Comparison of ENCODE assay signal across 7 mouse cellular contexts in genomic region chr11:113788183-113788789, GRCm38 (mm10). TPM values are rescaled to one million over a fixed set of nuclear protein-coding genes. Genes with fewer than 3 reads are reported as not detected.
A peak's percentile ranks its signal among the peaks of the same experiment; 100 is the strongest.
DNase-seq lines count a peak whose midpoint lies in the region; ATAC-seq and TF ChIP-seq lines count a peak whose summit lies in the region.

No protein-coding gene starts in this region.

- peak; percentile 52 for ATAC-seq in liver, embryonic 14.5 days (ENCODE audit: insufficient read depth)

- WGBS in liver, embryonic 14.5 days (ENCODE audit: insufficient replicate concordance) = 32% methylated on average over 2 of the region's 2 CpGs

- H3K36me3 ChIP-seq in MEL (ENCODE audit: control insufficient read depth in 1 of 2, insufficient read depth in 2 of 2, low read length in 2 of 2) = peaks cover 0 to 31% of the 10 kb centered on the region in 2 experiments; a peak in 2 of 4 replicates
- H3K36me3 ChIP-seq in liver, embryonic 14.5 days (replicated peaks; ENCODE audit: control insufficient read depth, insufficient read depth, low read depth) = no peaks in the 10 kb centered on the region

- H3K4me3 ChIP-seq in MEL (ENCODE audit: control insufficient read depth in 1 of 2, insufficient read depth in 1 of 2, low read depth in 2 of 2, low read length in 2 of 2) = peak overlapping the region; percentile 45 to 46
- no peak overlapping the region for H3K4me3 ChIP-seq in liver, embryonic 14.5 days (ENCODE audit: insufficient read depth in 1 of 2, low read depth in 2 of 2, low read length in 2 of 2)

- H3K9ac ChIP-seq in MEL (ENCODE audit: control insufficient read depth, low read depth, low read length, poor library complexity, severe bottlenecking) = peak overlapping the region; percentile 58
- no peak overlapping the region for H3K9ac ChIP-seq in liver, embryonic 14.5 days (replicated peaks)

- H3K79me2 ChIP-seq in MEL (ENCODE audit: control insufficient read depth, insufficient read depth, low read length, poor library complexity) = no peaks in the 10 kb centered on the region; the same call in 1 of the 2 replicates

- no peak for TF ChIP-seq POLR2A in MEL (IDR thresholded peaks at IDR 0.05; ENCODE audit: control insufficient read depth in 1 of 2, insufficient read depth in 1 of 2, low read depth in 1 of 2, low read length in 2 of 2, poor library complexity in 1 of 2)

- H3K9me3 ChIP-seq in MEL (replicated peaks; ENCODE audit: insufficient read depth, low read length) = no peaks in the 10 kb centered on the region
- H3K9me3 ChIP-seq in liver, embryonic 14.5 days (ENCODE audit: control insufficient read depth, low read length) = no peaks in the 10 kb centered on the region

- H3K4me2 ChIP-seq in liver, embryonic 14.5 days (ENCODE audit: low read depth) = no peak overlapping the region

- no peaks in the 10 kb centered on the region for H3K27me3 ChIP-seq in MEL (ENCODE audit: control insufficient read depth in 1 of 2, insufficient read depth in 2 of 2, low read length in 2 of 2)
- no peaks in the 10 kb centered on the region for H3K27me3 ChIP-seq in liver, embryonic 14.5 days (ENCODE audit: control insufficient read depth, insufficient read depth, low read length)

- TF ChIP-seq RAD21 in MEL (IDR thresholded peaks at IDR 0.05; ENCODE audit: low read depth, low read length) = no peak

- peak overlapping the region; percentile 96 for H3K27ac ChIP-seq in MEL (ENCODE audit: control insufficient read depth, low read depth, low read length)
- H3K27ac ChIP-seq in liver, embryonic 14.5 days = no peak overlapping the region

- peaks cover 24 to 39% of the 10 kb centered on the region in 2 experiments for H3K4me1 ChIP-seq in MEL (ENCODE audit: control insufficient read depth in 1 of 2, insufficient read depth in 2 of 2, low read length in 2 of 2)
- peaks cover 16 to 37% of the 10 kb centered on the region in 2 experiments for H3K4me1 ChIP-seq in liver, embryonic 14.5 days (replicated peaks; ENCODE audit: control insufficient read depth in 2 of 2, insufficient read depth in 2 of 2, low read length in 1 of 2)

- TF ChIP-seq CTCF in MEL (IDR thresholded peaks at IDR 0.05 in 2 of 3, conservative IDR thresholded peaks at IDR 0.05 in 1 of 3; ENCODE audit: control insufficient read depth in 1 of 3, insufficient read depth in 1 of 3, low read depth in 2 of 3, low read length in 3 of 3, poor library complexity in 1 of 3, severe bottlenecking in 1 of 3) = no peak
- TF ChIP-seq CTCF in liver, embryonic 14.5 days (IDR thresholded peaks at IDR 0.05; ENCODE audit: low read depth) = no peak

- peak in 1 of 2 experiments; percentile 36; a peak in 2 of 4 replicates for TF ChIP-seq EP300 in MEL (IDR thresholded peaks at IDR 0.05; ENCODE audit: low read depth in 1 of 2, low read length in 2 of 2)
- TF ChIP-seq EP300 in liver, embryonic 14.5 days (IDR thresholded peaks at IDR 0.05; ENCODE audit: low read depth) = no peak

- DNase-seq in CD4-positive helper T cell, adult 2 months (ENCODE audit: low read depth, low spot score) = peak; percentile 70
- DNase-seq in MEL (ENCODE audit: low read depth, low spot score) (peak; percentile 94), MN1 (ENCODE audit: low spot score) (no peak)
- peak; percentile 30 for DNase-seq in heart, postnatal 25 days (ENCODE audit: low spot score)
- peak in 1 of 3 experiments; percentile 42 for DNase-seq in liver, embryonic 14.5 days (ENCODE audit: low read depth in 3 of 3, low spot score in 3 of 3)
- DNase-seq in thymus, postnatal 0 days (ENCODE audit: low spot score) = peak; percentile 67
- DNase-seq in adrenal gland, postnatal 25 days = no peak

- intact Hi-C loops in heart, postnatal 25 days (cut with DNase I) = no loop called here

TF ChIP-seq in MEL, 35 proteins besides CTCF, POLR2A, EP300 and RAD21:
- TF ChIP-seq MAFK (IDR thresholded peaks at IDR 0.05; ENCODE audit: borderline replicate concordance, low read depth, low read length) (0 out of 2 replicates have a peak, but pooled peaks have one; percentile 4), ZNF384 (IDR thresholded peaks at IDR 0.05; ENCODE audit: low read depth, low read length) (0 out of 2 replicates have a peak, but pooled peaks have one; percentile 35), ELF1 (IDR thresholded peaks at IDR 0.05; ENCODE audit: low read depth, low read length) (no peak), KAT2A (conservative IDR thresholded peaks at IDR 0.05; ENCODE audit: low read depth, low read length) (no peak), MAZ (IDR thresholded peaks at IDR 0.05; ENCODE audit: low read depth, low read length) (0 out of 2 replicates have a peak, but pooled peaks have one; percentile 22), USF2 (IDR thresholded peaks at IDR 0.05; ENCODE audit: borderline replicate concordance in 1 of 2, insufficient read depth in 1 of 2, low read depth in 1 of 2, low read length in 2 of 2) (no peak), MYB (IDR thresholded peaks at IDR 0.05; ENCODE audit: low read depth, low read length) (no peak), POLR2AphosphoS2 (IDR thresholded peaks at IDR 0.05; ENCODE audit: low read length) (no peak; the same call in 1 of the 2 replicates), ETS1 (IDR thresholded peaks at IDR 0.05; ENCODE audit: low read depth, low read length) (peak; percentile 66; the same call in 1 of the 2 replicates), CHD1 (IDR thresholded peaks at IDR 0.05; ENCODE audit: low read depth, low read length) (0 out of 2 replicates have a peak, but pooled peaks have one; percentile 88), BHLHE40 (IDR thresholded peaks at IDR 0.05; ENCODE audit: borderline replicate concordance, low read depth, low read length) (0 out of 2 replicates have a peak, but pooled peaks have one; percentile 4), ZKSCAN1 (IDR thresholded peaks at IDR 0.05; ENCODE audit: low read depth, low read length) (no peak), JUND (IDR thresholded peaks at IDR 0.05; ENCODE audit: low read depth, low read length) (no peak), CHD2 (IDR thresholded peaks at IDR 0.05; ENCODE audit: low read length) (no peak), SMC3 (IDR thresholded peaks at IDR 0.05; ENCODE audit: low read depth, low read length) (no peak), GABPA (IDR thresholded peaks at IDR 0.05; ENCODE audit: low read depth, low read length) (no peak), ZMIZ1 (IDR thresholded peaks at IDR 0.05; ENCODE audit: low read depth, low read length) (0 out of 2 replicates have a peak, but pooled peaks have one; percentile 24), UBTF (IDR thresholded peaks at IDR 0.05; ENCODE audit: borderline replicate concordance, insufficient read depth, low read depth, low read length) (no peak), RCOR1 (IDR thresholded peaks at IDR 0.05; ENCODE audit: low read depth, low read length) (no peak), MAX (IDR thresholded peaks at IDR 0.05; ENCODE audit: low read length) (no peak), E2F4 (IDR thresholded peaks at IDR 0.05; ENCODE audit: borderline replicate concordance, low read depth, low read length) (no peak), POLR2AphosphoS5 (IDR thresholded peaks at IDR 0.05; ENCODE audit: borderline replicate concordance, low read depth, low read length) (no peak), HCFC1 (IDR thresholded peaks at IDR 0.05; ENCODE audit: low read depth, low read length) (peak; percentile 8; the same call in 1 of the 2 replicates), MXI1 (IDR thresholded peaks at IDR 0.05; ENCODE audit: low read depth, low read length) (peak; percentile 74; the same call in 1 of the 2 replicates), TBP (IDR thresholded peaks at IDR 0.05; ENCODE audit: low read depth, low read length) (peak; percentile 40; the same call in 1 of the 2 replicates), MYC (IDR thresholded peaks at IDR 0.05; ENCODE audit: low read depth, low read length) (0 out of 2 replicates have a peak, but pooled peaks have one; percentile 19), SIN3A (IDR thresholded peaks at IDR 0.05; ENCODE audit: low read length) (peak; percentile 38), TAL1 (IDR thresholded peaks at IDR 0.05; ENCODE audit: low read length) (no peak), NELFE (IDR thresholded peaks at IDR 0.05; ENCODE audit: low read depth, low read length) (0 out of 2 replicates have a peak, but pooled peaks have one; percentile 36), NRF1 (IDR thresholded peaks at IDR 0.05; ENCODE audit: insufficient read depth, low read depth, low read length, poor library complexity, severe bottlenecking) (no peak), USF1 (IDR thresholded peaks at IDR 0.05; ENCODE audit: low read depth, low read length) (no peak), TCF12 (IDR thresholded peaks at IDR 0.05; ENCODE audit: low read depth, low read length) (peak; percentile 16; the same call in 1 of the 2 replicates), ZC3H11A (IDR thresholded peaks at IDR 0.05; ENCODE audit: low read depth, low read length) (no peak), MEF2A (IDR thresholded peaks at IDR 0.05; ENCODE audit: extremely low read depth, insufficient replicate concordance, low read depth, low read length, poor library complexity, severe bottlenecking) (0 out of 2 replicates have a peak, but pooled peaks have one; percentile 25), GATA1 (IDR thresholded peaks at IDR 0.05; ENCODE audit: low read depth, low read length) (peak; percentile 14; the same call in 1 of the 2 replicates)

RNA-seq across cellular contexts. Expression of gene Cdc42ep4, which starts 36.6 kb away (rescaled TPM):
- total RNA-seq in MEL (2012; rRNA removed) = 25.3 and 27.7 TPM in 2 replicates
- 10 to 100 TPM in 1 of 2 experiments, not detected in 1; 39.0 TPM for polyA plus RNA-seq in MEL (2012; ENCODE audit: insufficient read depth in 1 of 2, insufficient read length in 2 of 2, low read depth in 1 of 2, low replicate concordance in 2 of 2, missing spikeins in 1 of 2)
- total RNA-seq in heart, postnatal 25 days (2021) = 10 to 100 TPM; 12.5 to 17.7 TPM
- 8.7 and 9.0 TPM in 2 replicates for polyA plus RNA-seq in liver, embryonic 14.5 days (2012; rRNA removed)
- 10.0 and 10.7 TPM in 2 replicates for polyA plus RNA-seq in liver, embryonic 14.5 days (2014; fragmentation: Nextera tagmentation; extraction: Ambion mirVana)
- 37.0 and 38.7 TPM in 2 replicates for polyA plus RNA-seq in thymus, postnatal 0 days (2015; fragmentation: Nextera tagmentation; extraction: Ambion mirVana)
- total RNA-seq in adrenal gland, postnatal 25 days (2021) = 114 and 133 TPM in 2 replicates

Comparison
In these comparisons a context has a peak if more than half of its experiments do, and no peak if none do; other contexts are left out.
1. DNase-seq: peak in CD4-positive helper T cell, adult 2 months (single experiment), MEL (single experiment), heart, postnatal 25 days (single experiment) and thymus, postnatal 0 days (single experiment); none in MN1 (single experiment) and adrenal gland, postnatal 25 days (single experiment).
2. H3K4me3 ChIP-seq: peak in MEL (2 of 2); none in liver, embryonic 14.5 days (0 of 2).